Mouse (Mus musculus) kidney, embryonic 15.5 days (tissue): Measurements from ENCODE around the gene Supt16. TPM values are rescaled to one million over a fixed set of nuclear protein-coding genes. Genes with fewer than 3 reads are reported as not detected.
A peak's percentile ranks its signal among the peaks of the same experiment; 100 is the strongest.

Experiments used
- ATAC-seq: fragments of 200-750 bp; cut with Nextera tagmentation; replicated peaks from 2 replicates; pipeline ENCODE4 v1.8.0; 2017; ENCODE audit warnings: moderate TSS enrichment; ENCODE audit not compliant: low FRiP score
- H3K27ac ChIP-seq: fragments of 300-500 bp; sonication (generic); 2 replicates; pipeline ENCODE4 v1.5.1; 2015; ENCODE audit warnings: mild to moderate bottlenecking, inconsistent platforms
- H3K27me3 ChIP-seq: fragments of 300-500 bp; sonication (generic); 2 replicates; pipeline ENCODE4 v1.6.1; 2015; ENCODE audit warnings: inconsistent platforms
- H3K36me3 ChIP-seq: fragments of 300-500 bp; sonication (generic); 2 replicates; pipeline ENCODE4 v1.6.1; 2015; ENCODE audit warnings: inconsistent platforms
- H3K4me1 ChIP-seq: fragments of 300-500 bp; sonication (generic); 2 replicates; pipeline ENCODE4 v1.6.1; 2015; ENCODE audit warnings: inconsistent platforms
- H3K4me2 ChIP-seq: fragments of 300-500 bp; sonication (generic); 2 replicates; pipeline ENCODE4 v1.6.1; 2015; ENCODE audit warnings: moderate library complexity, mild to moderate bottlenecking, inconsistent platforms
- H3K4me3 ChIP-seq: fragments of 300-500 bp; sonication (generic); replicated peaks from 2 replicates; pipeline ENCODE4 v1.5.1; 2015; ENCODE audit warnings: mild to moderate bottlenecking, inconsistent platforms
- H3K9ac ChIP-seq: fragments of 300-500 bp; sonication (generic); 2 replicates; pipeline ENCODE4 v1.6.1; 2015; ENCODE audit warnings: mild to moderate bottlenecking, inconsistent platforms
- H3K9me3 ChIP-seq: fragments of 300-500 bp; sonication (generic); replicated peaks from 2 replicates; pipeline ENCODE4 v1.6.1; 2016; ENCODE audit warnings: inconsistent platforms
- WGBS: fragments of 180-500 bp; shearing (Covaris S2); methylation state at CpG from one replicate; pipeline ENCODE4 v1.1.7; 2015; ENCODE audit warnings: mixed read lengths; 5-methylcytosine and 5-hydroxymethylcytosine counted together
- polyA plus RNA-seq: library from polyadenylated mRNA; unstranded; fragments of >200 nt; fragmentation: Nextera tagmentation; extraction: Ambion mirVana; gene quantifications from 2 replicates; pipeline ENCODE4 v1.2.1, GENCODE M21; 2015

The Supt16 gene
- 63.2 and 69.1 TPM in 2 replicates for polyA plus RNA-seq

- Histone ChIP-seq H3K27me3 (no peaks in the 10 kb centered on the region), H3K9me3 (no peaks in the 10 kb centered on the region), H3K27ac (peak within 1 kb of the TSS; percentile 99), H3K9ac (peak within 1 kb of the TSS; percentile 97), H3K4me2 (peak within 1 kb of the TSS; percentile 62), H3K4me1 (peaks cover 21% of the 10 kb centered on the region), H3K4me3 (peak within 1 kb of the TSS; percentile 78), H3K36me3 (peaks cover 53% of the 10 kb centered on the region)
- ATAC-seq = peak; percentile 95
- under 1% methylated on average over 58 of the region's 59 CpGs for WGBS
These were observed at the start of gene Supt16 for GRCm38 (mm10) chr14:52197156-52197878. Gene Supt16 (minus strand): TSS chr14:52197416.

GRCm38 (mm10) chr14:52246129-52246528 lies 48.9 kb upstream of the Supt16 start:
- Histone ChIP-seq H3K4me3 (no peak overlapping the region), H3K36me3 (peaks cover 4% of the 10 kb centered on the region; the same call in 1 of the 2 replicates), H3K27me3 (no peaks in the 10 kb centered on the region), H3K4me1 (peaks cover 26% of the 10 kb centered on the region), H3K9ac (no peak overlapping the region), H3K27ac (no peak overlapping the region), H3K4me2 (no peak overlapping the region), H3K9me3 (no peaks in the 10 kb centered on the region)
- 71% methylated on average over 4 of the region's 4 CpGs for WGBS
- no peak for ATAC-seq

GRCm38 (mm10) chr14:52244690-52245042 lies 47.5 kb upstream of the Supt16 start:
- peak; percentile 86 for ATAC-seq
- Histone ChIP-seq H3K9ac (peak overlapping the region; percentile 73), H3K9me3 (no peaks in the 10 kb centered on the region), H3K4me3 (peak overlapping the region; percentile 71), H3K36me3 (peaks cover 12% of the 10 kb centered on the region), H3K27me3 (no peaks in the 10 kb centered on the region), H3K4me2 (peak overlapping the region; percentile 83), H3K4me1 (peaks cover 26% of the 10 kb centered on the region), H3K27ac (peak overlapping the region; percentile 76)
- 11% methylated on average over 7 of the region's 7 CpGs for WGBS

GRCm38 (mm10) chr14:52244041-52244689 lies 46.9 kb upstream of the Supt16 start:
- ATAC-seq = peak; percentile 99
- peak overlapping the region; percentile 76 for H3K27ac ChIP-seq
- H3K27me3 ChIP-seq = no peaks in the 10 kb centered on the region
- H3K4me1 ChIP-seq = peaks cover 26% of the 10 kb centered on the region
- WGBS = under 1% methylated on average over 32 of the region's 32 CpGs
- H3K36me3 ChIP-seq = peaks cover 11% of the 10 kb centered on the region
- H3K4me2 ChIP-seq = peak overlapping the region; percentile 83
- H3K4me3 ChIP-seq = peak overlapping the region; percentile 71
- H3K9me3 ChIP-seq = no peaks in the 10 kb centered on the region
- H3K9ac ChIP-seq = peak overlapping the region; percentile 73

GRCm38 (mm10) chr14:52236216-52236615 lies 39.0 kb upstream of the Supt16 start:
- Histone ChIP-seq H3K9me3 (no peaks in the 10 kb centered on the region), H3K27ac (no peak overlapping the region), H3K4me1 (no peaks in the 10 kb centered on the region), H3K27me3 (no peaks in the 10 kb centered on the region), H3K4me2 (no peak overlapping the region), H3K4me3 (no peak overlapping the region), H3K9ac (no peak overlapping the region), H3K36me3 (peaks cover 73% of the 10 kb centered on the region)
- no peak for ATAC-seq
- whole genome bisulfite sequencing = 98% methylated on average over 1 of the region's 1 CpGs

GRCm38 (mm10) chr14:52235165-52235564 lies 37.9 kb upstream of the Supt16 start:
- no peak for ATAC-seq
- Histone ChIP-seq H3K4me2 (no peak overlapping the region), H3K27ac (no peak overlapping the region), H3K27me3 (no peaks in the 10 kb centered on the region), H3K4me1 (no peaks in the 10 kb centered on the region), H3K9me3 (no peaks in the 10 kb centered on the region), H3K4me3 (no peak overlapping the region), H3K36me3 (peaks cover 74% of the 10 kb centered on the region), H3K9ac (no peak overlapping the region)
- 89% methylated on average over 7 of the region's 7 CpGs for WGBS

GRCm38 (mm10) chr14:52232249-52232648 lies 35.0 kb upstream of the Supt16 start:
- WGBS = 89% methylated on average over 6 of the region's 6 CpGs
- H3K27me3 ChIP-seq = no peaks in the 10 kb centered on the region
- no peak overlapping the region for H3K4me2 ChIP-seq
- H3K9ac ChIP-seq = no peak overlapping the region
- H3K4me1 ChIP-seq = no peaks in the 10 kb centered on the region
- H3K9me3 ChIP-seq = no peaks in the 10 kb centered on the region
- peaks cover 96% of the 10 kb centered on the region for H3K36me3 ChIP-seq
- no peak for ATAC-seq
- H3K4me3 ChIP-seq = no peak overlapping the region
- no peak overlapping the region for H3K27ac ChIP-seq

- H3K4me3 ChIP-seq = no peak overlapping the region
- H3K9me3 ChIP-seq = no peaks in the 10 kb centered on the region
- no peak for ATAC-seq
- no peaks in the 10 kb centered on the region for H3K27me3 ChIP-seq
- H3K36me3 ChIP-seq = peaks cover 97% of the 10 kb centered on the region
- no peaks in the 10 kb centered on the region for H3K4me1 ChIP-seq
- no peak overlapping the region for H3K9ac ChIP-seq
- WGBS = 85% methylated on average over 2 of the region's 2 CpGs
- H3K4me2 ChIP-seq = no peak overlapping the region
- H3K27ac ChIP-seq = no peak overlapping the region
These were observed 28.8 kb upstream of the Supt16 start for GRCm38 (mm10) chr14:52225972-52226371.

- no peaks in the 10 kb centered on the region for H3K9me3 ChIP-seq
- H3K4me2 ChIP-seq = no peak overlapping the region
- H3K4me1 ChIP-seq = no peaks in the 10 kb centered on the region
- no peak overlapping the region for H3K27ac ChIP-seq
- H3K36me3 ChIP-seq = peaks cover 95% of the 10 kb centered on the region
- H3K4me3 ChIP-seq = no peak overlapping the region
- ATAC-seq = no peak
- no peaks in the 10 kb centered on the region for H3K27me3 ChIP-seq
- 94% methylated on average over 5 of the region's 5 CpGs for WGBS
- no peak overlapping the region for H3K9ac ChIP-seq
These were observed 20.0 kb upstream of the Supt16 start for GRCm38 (mm10) chr14:52217261-52217660.

- Histone ChIP-seq H3K9me3 (no peaks in the 10 kb centered on the region), H3K4me2 (no peak overlapping the region), H3K27ac (no peak overlapping the region), H3K9ac (no peak overlapping the region), H3K4me1 (peaks cover 21% of the 10 kb centered on the region), H3K4me3 (no peak overlapping the region), H3K27me3 (no peaks in the 10 kb centered on the region), H3K36me3 (peaks cover 58% of the 10 kb centered on the region)
- no peak for ATAC-seq
- WGBS = 87% methylated on average over 4 of the region's 4 CpGs
These were observed 2.2 kb upstream of the Supt16 start for GRCm38 (mm10) chr14:52199412-52199811.

- Histone ChIP-seq H3K9me3 (no peaks in the 10 kb centered on the region), H3K4me1 (peaks cover 21% of the 10 kb centered on the region), H3K9ac (peak overlapping the region; percentile 97), H3K27ac (no peak overlapping the region), H3K27me3 (no peaks in the 10 kb centered on the region), H3K36me3 (peaks cover 54% of the 10 kb centered on the region), H3K4me2 (peak overlapping the region; percentile 62), H3K4me3 (peak overlapping the region; percentile 78)
- 21% methylated on average over 3 of the region's 3 CpGs for WGBS
- no peak for ATAC-seq
These were observed 925 bp upstream of the Supt16 start for GRCm38 (mm10) chr14:52198141-52198540.
